28 mouse cellular contexts compared by ENCODE assay signal in genomic region chr1:157285366-157285765, GRCm38 (mm10).
DNase-seq lines count a peak whose midpoint lies in the region; ATAC-seq and TF ChIP-seq lines count a peak whose summit lies in the region.
"Had no signal": no experiment of that assay in that cellular context is flagged by ENCODE, and none has a peak within 500 bp of the region (broad histone marks: within the 10 kb centered on the region; RNA-seq: fewer than 3 reads in every experiment).

No protein-coding gene starts in this region.

- peaks cover 0 to 7% of the 10 kb centered on the region in 2 experiments; a peak in 2 of 4 replicates for H3K36me3 ChIP-seq in MEL (ENCODE audit: control insufficient read depth in 1 of 2, insufficient read depth in 2 of 2, low read length in 2 of 2)
- H3K36me3 ChIP-seq in hindbrain, embryonic 12.5 days, result no peaks in the 10 kb centered on the region
- H3K36me3 ChIP-seq: forebrain, embryonic 10.5 days; G1E; heart, embryonic 12.5 days; heart, embryonic 15.5 days; hindbrain, embryonic 10.5 days had no signal

- H3K4me1 ChIP-seq in MEL (ENCODE audit: control insufficient read depth in 1 of 2, insufficient read depth in 2 of 2, low read length in 2 of 2), result peaks cover 0 to 6% of the 10 kb centered on the region in 2 experiments; a peak in 2 of 4 replicates
- 0 out of 2 replicates have a peak, but pooled peaks cover 4% of the 10 kb centered on the region for H3K4me1 ChIP-seq in hindbrain, embryonic 12.5 days
- H3K4me1 ChIP-seq: heart, embryonic 15.5 days; hindbrain, embryonic 10.5 days had no signal

- ATAC-seq in common myeloid progenitor, adult 5-6 weeks (replicated peaks; ENCODE audit: low read depth, poor library complexity, severe bottlenecking), result peak; percentile 81
- peak; percentile 82 for ATAC-seq in megakaryocyte progenitor cell, adult 5-6 weeks (replicated peaks; ENCODE audit: poor library complexity)
- no peak for ATAC-seq in hindbrain, embryonic 12.5 days (ENCODE audit: low FRiP score)
- ATAC-seq: activated CD4-positive, CD25-positive, alpha-beta regulatory T cell, adult 4 months; forebrain, embryonic 13.5 days; forebrain, embryonic 16.5 days; hindbrain, postnatal 0 days; inflammation-experienced regulatory T-cells, adult 6 months; intestine, embryonic 16.5 days had no signal

- H3K4me3 ChIP-seq in MEL (ENCODE audit: control insufficient read depth in 1 of 2, insufficient read depth in 1 of 2, low read depth in 2 of 2, low read length in 2 of 2), result no peak overlapping the region
- H3K4me3 ChIP-seq in hindbrain, embryonic 12.5 days, result no peak overlapping the region
- H3K4me3 ChIP-seq: forebrain, embryonic 10.5 days; forebrain, embryonic 13.5 days; gastrocnemius, adult 2 months; heart, embryonic 12.5 days; heart, embryonic 15.5 days; hindbrain, embryonic 10.5 days had no signal

- H3K9me3 ChIP-seq in MEL (replicated peaks; ENCODE audit: insufficient read depth, low read length), result no peaks in the 10 kb centered on the region
- H3K9me3 ChIP-seq in hindbrain, embryonic 12.5 days (replicated peaks), result no peaks in the 10 kb centered on the region
- H3K9me3 ChIP-seq: forebrain, embryonic 10.5 days; forebrain, embryonic 13.5 days; G1E; heart, embryonic 12.5 days; heart, embryonic 15.5 days; hindbrain, embryonic 10.5 days had no signal

- no peaks in the 10 kb centered on the region for H3K79me2 ChIP-seq in MEL (ENCODE audit: control insufficient read depth, insufficient read depth, low read length, poor library complexity)

- peak in 1 of 2 experiments; percentile 15; a peak in 1 of 4 replicates for TF ChIP-seq EP300 in MEL (IDR thresholded peaks at IDR 0.05; ENCODE audit: low read depth in 1 of 2, low read length in 2 of 2)

- WGBS in hindbrain, embryonic 12.5 days, result 84% methylated on average over 3 of the region's 3 CpGs

- no peak for TF ChIP-seq RAD21 in MEL (IDR thresholded peaks at IDR 0.05; ENCODE audit: low read depth, low read length)

- no peaks in the 10 kb centered on the region for H3K27me3 ChIP-seq in MEL (ENCODE audit: control insufficient read depth in 1 of 2, insufficient read depth in 2 of 2, low read length in 2 of 2)
- no peaks in the 10 kb centered on the region for H3K27me3 ChIP-seq in hindbrain, embryonic 12.5 days
- H3K27me3 ChIP-seq: forebrain, embryonic 13.5 days; heart, embryonic 12.5 days; heart, embryonic 15.5 days had no signal

- H3K27ac ChIP-seq in MEL (ENCODE audit: control insufficient read depth, low read depth, low read length), result no peak overlapping the region
- no peak overlapping the region for H3K27ac ChIP-seq in hindbrain, embryonic 12.5 days
- H3K27ac ChIP-seq: forebrain, embryonic 10.5 days; forebrain, embryonic 13.5 days; gastrocnemius, adult 2 months; heart, embryonic 15.5 days; hindbrain, embryonic 10.5 days; hindbrain, embryonic 14.5 days; hindbrain, postnatal 0 days had no signal

- DNase-seq in MEL (ENCODE audit: low read depth, low spot score), result peak; percentile 53
- DNase-seq in frontal cortex, postnatal 25 days (ENCODE audit: low spot score in 2 of 2), result no peak
- no peak for DNase-seq in testis, postnatal 10 days (ENCODE audit: low spot score)
- DNase-seq: adrenal gland, postnatal 10 days; cerebellum, adult 11-12 months; cerebellum, adult 8-10 months; cerebellum, postnatal 10 days; cerebellum, postnatal 36 days; gastrocnemius, adult 2 months; gastrocnemius, postnatal 14 days; heart, adult 18-20 months; heart, postnatal 10 days; heart, postnatal 36 days had no signal

- H3K4me2 ChIP-seq in hindbrain, embryonic 12.5 days (replicated peaks), result no peak overlapping the region
- H3K4me2 ChIP-seq: forebrain, embryonic 13.5 days; heart, embryonic 12.5 days; heart, embryonic 15.5 days; hindbrain, embryonic 14.5 days had no signal

- no peak overlapping the region for H3K9ac ChIP-seq in MEL (ENCODE audit: control insufficient read depth, low read depth, low read length, poor library complexity, severe bottlenecking)
- no peak overlapping the region for H3K9ac ChIP-seq in hindbrain, embryonic 12.5 days
- H3K9ac ChIP-seq: forebrain, embryonic 13.5 days; heart, embryonic 12.5 days; heart, embryonic 15.5 days; hindbrain, embryonic 14.5 days had no signal

- TF ChIP-seq POLR2A in MEL (IDR thresholded peaks at IDR 0.05; ENCODE audit: control insufficient read depth in 1 of 2, insufficient read depth in 1 of 2, low read depth in 1 of 2, low read length in 2 of 2, poor library complexity in 1 of 2), result no peak

- TF ChIP-seq CTCF in MEL (IDR thresholded peaks at IDR 0.05 in 2 of 3, conservative IDR thresholded peaks at IDR 0.05 in 1 of 3; ENCODE audit: control insufficient read depth in 1 of 3, insufficient read depth in 1 of 3, low read depth in 2 of 3, low read length in 3 of 3, poor library complexity in 1 of 3, severe bottlenecking in 1 of 3), result no peak

TF ChIP-seq in MEL, 35 proteins besides CTCF, POLR2A, EP300 and RAD21:
- TF ChIP-seq GATA1 (IDR thresholded peaks at IDR 0.05; ENCODE audit: low read depth, low read length) (no peak), ZC3H11A (IDR thresholded peaks at IDR 0.05; ENCODE audit: low read depth, low read length) (no peak), MAZ (IDR thresholded peaks at IDR 0.05; ENCODE audit: low read depth, low read length) (no peak), MYC (IDR thresholded peaks at IDR 0.05; ENCODE audit: low read depth, low read length) (no peak), POLR2AphosphoS2 (IDR thresholded peaks at IDR 0.05; ENCODE audit: low read length) (no peak), MYB (IDR thresholded peaks at IDR 0.05; ENCODE audit: low read depth, low read length) (no peak), CHD1 (IDR thresholded peaks at IDR 0.05; ENCODE audit: low read depth, low read length) (no peak), HCFC1 (IDR thresholded peaks at IDR 0.05; ENCODE audit: low read depth, low read length) (no peak), TBP (IDR thresholded peaks at IDR 0.05; ENCODE audit: low read depth, low read length) (no peak), MAX (IDR thresholded peaks at IDR 0.05; ENCODE audit: low read length) (no peak), MXI1 (IDR thresholded peaks at IDR 0.05; ENCODE audit: low read depth, low read length) (no peak), USF1 (IDR thresholded peaks at IDR 0.05; ENCODE audit: low read depth, low read length) (no peak)
